Mouse (Mus musculus) liver, embryonic 12.5 days (tissue): ENCODE data around the gene Polr3e. TPM values are rescaled to one million over a fixed set of nuclear protein-coding genes. Genes with fewer than 3 reads are reported as not detected.

ENCODE experiments used
- ATAC-seq: fragments of 200-750 bp; cut with Nextera tagmentation; 2 replicates; pipeline ENCODE4 v1.8.0; 2017; ENCODE audit warnings: moderate number of reproducible peaks, mild to moderate bottlenecking, moderate library complexity
- H3K27ac ChIP-seq: fragments of 300-500 bp; sonication (generic); 2 replicates; pipeline ENCODE4 v1.5.1; 2016; ENCODE audit warnings: mild to moderate bottlenecking
- H3K27me3 ChIP-seq: fragments of 300-500 bp; sonication (generic); replicated peaks from 2 replicates; pipeline ENCODE4 v1.6.1; 2016; ENCODE audit warnings: mild to moderate bottlenecking, moderate library complexity
- H3K36me3 ChIP-seq: fragments of 300-500 bp; sonication (generic); 2 replicates; pipeline ENCODE4 v1.6.1; 2016; ENCODE audit warnings: mild to moderate bottlenecking, moderate library complexity
- H3K4me1 ChIP-seq: fragments of 300-500 bp; sonication (generic); 2 replicates; pipeline ENCODE4 v1.6.1; 2016
- H3K4me2 ChIP-seq: fragments of 300-500 bp; sonication (generic); 2 replicates; pipeline ENCODE4 v1.6.1; 2016; ENCODE audit warnings: mild to moderate bottlenecking, moderate library complexity
- H3K4me3 ChIP-seq: fragments of 300-500 bp; sonication (generic); 2 replicates; pipeline ENCODE4 v1.5.1; 2016; ENCODE audit warnings: mild to moderate bottlenecking, moderate library complexity
- H3K9ac ChIP-seq: fragments of 300-500 bp; sonication (generic); 2 replicates; pipeline ENCODE4 v1.6.1; 2016; ENCODE audit warnings: mild to moderate bottlenecking, moderate library complexity
- H3K9me3 ChIP-seq: fragments of 300-500 bp; sonication (generic); replicated peaks from 2 replicates; pipeline ENCODE4 v1.6.1; 2016; ENCODE audit warnings: mild to moderate bottlenecking, moderate library complexity
- WGBS: fragments of 180-500 bp; shearing (Covaris S2); methylation state at CpG from one replicate; pipeline ENCODE4 v1.1.7; 2016; ENCODE audit not compliant: insufficient replicate concordance; 5-methylcytosine and 5-hydroxymethylcytosine counted together
- polyA plus RNA-seq: library from polyadenylated mRNA; unstranded; fragments of >200 nt; fragmentation: Nextera tagmentation; extraction: Ambion mirVana; gene quantifications from 2 replicates; pipeline ENCODE4 v1.2.1, GENCODE M21; 2016

Gene Polr3e
- polyA plus RNA-seq, 1 experiment from 2014 or later, result 27.9 TPM

- peak; percentile 88 for ATAC-seq
- Histone ChIP-seq H3K27me3 (peaks cover 13% of the 10 kb centered on the region; the same call in 1 of the 2 replicates), H3K36me3 (peaks cover 8% of the 10 kb centered on the region; the same call in 1 of the 2 replicates), H3K4me2 (peak within 1 kb of the TSS; percentile 93), H3K4me1 (peaks cover 37% of the 10 kb centered on the region), H3K27ac (peak within 1 kb of the TSS; percentile 98), H3K4me3 (peak within 1 kb of the TSS; percentile 95), H3K9ac (peak within 1 kb of the TSS; percentile 98), H3K9me3 (no peaks in the 10 kb centered on the region)
- under 1% methylated on average over 46 of the region's 46 CpGs for WGBS
Measured at GRCm38 (mm10) chr7:120982200-120982841, 64.8 kb downstream of the Polr3e start, which contains the start of the genes Cdr2 and Mfsd13b. Gene Cdr2, minus strand, starts transcription at chr7:120982312. Gene Mfsd13b, plus strand, starts transcription at chr7:120982509.

GRCm38 (mm10) chr7:120982968-120983367 is 65.4 kb downstream of the Polr3e start:
- 6% methylated on average over 7 of the region's 7 CpGs for WGBS
- Histone ChIP-seq H3K27me3 (peaks cover 13% of the 10 kb centered on the region), H3K4me1 (peaks cover 30% of the 10 kb centered on the region), H3K4me2 (peak overlapping the region; percentile 93), H3K9ac (peak overlapping the region; percentile 85), H3K9me3 (no peaks in the 10 kb centered on the region), H3K36me3 (peaks cover 6% of the 10 kb centered on the region; the same call in 1 of the 2 replicates), H3K4me3 (peak overlapping the region; percentile 95), H3K27ac (peak overlapping the region; percentile 86)
- ATAC-seq, result no peak

- H3K27ac ChIP-seq, result no peak overlapping the region
- no peaks in the 10 kb centered on the region for H3K4me1 ChIP-seq
- H3K4me3 ChIP-seq, result no peak overlapping the region
- peaks cover 5% of the 10 kb centered on the region; the same call in 1 of the 2 replicates for H3K27me3 ChIP-seq
- H3K4me2 ChIP-seq, result no peak overlapping the region
- 74% methylated on average over 8 of the region's 8 CpGs for WGBS
- H3K9me3 ChIP-seq, result no peaks in the 10 kb centered on the region
- H3K36me3 ChIP-seq, result no peaks in the 10 kb centered on the region
- no peak overlapping the region for H3K9ac ChIP-seq
- ATAC-seq, result no peak
Measured at GRCm38 (mm10) chr7:120991191-120991590, 73.6 kb downstream of the Polr3e start.

Other genes starting within 250 kb of the Polr3e start
- 0.13 and 0.17 TPM in 2 replicates for gene Pdzd9, start 247.4 kb upstream of the Polr3e start, polyA plus RNA-seq
- gene Mosmo, start 240.1 kb upstream of the Polr3e start, polyA plus RNA-seq, result 9.4 and 10.7 TPM in 2 replicates
- gene Vwa3a, start 178.4 kb upstream of the Polr3e start, polyA plus RNA-seq, result not detected in 2 replicates
- gene Gm5737, start 105.4 kb upstream of the Polr3e start, polyA plus RNA-seq, result not detected in 2 replicates
- gene Eef2k, start 74.9 kb upstream of the Polr3e start, polyA plus RNA-seq, result 44.3 and 45.0 TPM in 2 replicates
- gene Cdr2, start 64.6 kb downstream of the Polr3e start, polyA plus RNA-seq, result 39.3 and 40.8 TPM in 2 replicates
- 0.18 TPM in 1 of 2 replicates, not detected in the other for gene Mfsd13b, start 64.8 kb downstream of the Polr3e start, polyA plus RNA-seq
- 71.8 and 73.5 TPM in 2 replicates for gene Mettl9, start 116.7 kb downstream of the Polr3e start, polyA plus RNA-seq
- 6.6 and 7.6 TPM in 2 replicates for gene Igsf6, start 156.8 kb downstream of the Polr3e start, polyA plus RNA-seq
- gene Otoa, start 163.9 kb downstream of the Polr3e start, polyA plus RNA-seq, result 0.06 TPM in 1 of 2 replicates, not detected in the other